In the genomic region with DNA sequence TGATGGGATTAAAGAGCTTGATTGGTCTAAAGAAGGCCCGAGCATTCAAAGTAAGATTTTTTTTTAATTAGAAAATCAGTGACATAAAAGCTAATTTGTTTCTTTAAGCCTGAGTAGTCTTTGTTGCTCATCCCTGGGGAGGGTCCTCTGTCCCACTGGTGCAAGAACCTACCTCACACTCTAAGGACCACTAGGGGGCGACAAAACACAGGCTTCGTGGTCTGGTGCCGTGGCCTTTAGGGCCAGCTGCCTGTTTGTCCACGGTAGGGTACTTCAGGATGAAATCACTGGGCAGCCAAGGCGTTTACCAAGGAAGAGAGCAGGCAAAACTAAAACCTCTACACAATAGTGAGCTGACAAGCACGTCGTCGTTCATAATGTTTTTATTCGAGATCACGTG, we compare ENCODE assay signal across 9 mouse cellular contexts. TPM values are rescaled to one million over a fixed set of nuclear protein-coding genes. Genes with fewer than 3 reads are reported as not detected.
DNase-seq lines count a peak whose midpoint lies in the region; ATAC-seq and TF ChIP-seq lines count a peak whose summit lies in the region.
"Had no signal": no experiment of that assay in that cellular context is flagged by ENCODE, and none has a peak within 500 bp of the region (broad histone marks: within the 10 kb centered on the region; RNA-seq: fewer than 3 reads in every experiment).

No protein-coding gene starts in this region.

- no peak overlapping the region for H3K4me2 ChIP-seq in kidney, embryonic 16.5 days (replicated peaks; ENCODE audit: low read depth, low read length)
- no peak overlapping the region for H3K4me2 ChIP-seq in neural tube, embryonic 12.5 days (replicated peaks)
- no peak overlapping the region for H3K4me2 ChIP-seq in stomach, postnatal 0 days (replicated peaks; ENCODE audit: low read depth)

- peak; percentile 82 for ATAC-seq in kidney, embryonic 16.5 days (ENCODE audit: low FRiP score, low TSS enrichment)
- peak; percentile 90 for ATAC-seq in neural tube, embryonic 12.5 days (ENCODE audit: low FRiP score, low read depth)
- peak; percentile 71; the same call in 1 of the 2 replicates for ATAC-seq in stomach, postnatal 0 days (ENCODE audit: low FRiP score, low TSS enrichment)

- no peaks in the 10 kb centered on the region for H3K9me3 ChIP-seq in embryonic facial prominence, embryonic 10.5 days
- H3K9me3 ChIP-seq in heart, embryonic 10.5 days = no peaks in the 10 kb centered on the region
- H3K9me3 ChIP-seq in kidney, embryonic 16.5 days (ENCODE audit: low read length) = no peaks in the 10 kb centered on the region
- no peaks in the 10 kb centered on the region for H3K9me3 ChIP-seq in neural tube, embryonic 12.5 days
- H3K9me3 ChIP-seq in stomach, postnatal 0 days (ENCODE audit: control insufficient read depth, low read length) = no peaks in the 10 kb centered on the region

- H3K27ac ChIP-seq in embryonic facial prominence, embryonic 10.5 days (replicated peaks) = no peak overlapping the region
- no peak overlapping the region for H3K27ac ChIP-seq in heart, embryonic 10.5 days
- H3K27ac ChIP-seq in kidney, embryonic 16.5 days (ENCODE audit: low read length) = no peak overlapping the region
- no peak overlapping the region for H3K27ac ChIP-seq in liver, adult 2 months (replicated peaks; ENCODE audit: insufficient read depth, low read depth, low read length)
- H3K27ac ChIP-seq in neural tube, embryonic 12.5 days = no peak overlapping the region
- no peak overlapping the region for H3K27ac ChIP-seq in stomach, postnatal 0 days (replicated peaks)

- H3K4me3 ChIP-seq in embryonic facial prominence, embryonic 10.5 days = no peak overlapping the region
- no peak overlapping the region for H3K4me3 ChIP-seq in heart, embryonic 10.5 days
- no peak overlapping the region for H3K4me3 ChIP-seq in kidney, embryonic 16.5 days (ENCODE audit: low read length)
- no peak overlapping the region for H3K4me3 ChIP-seq in liver, adult 2 months (ENCODE audit: insufficient read depth, low read depth, low read length)
- no peak overlapping the region for H3K4me3 ChIP-seq in neural tube, embryonic 12.5 days
- H3K4me3 ChIP-seq in stomach, postnatal 0 days (ENCODE audit: low read depth, low read length) = no peak overlapping the region
- H3K4me3 ChIP-seq: erythroblast, embryonic 14.5 days had no signal

- DNase-seq in CD4-positive helper T cell, adult 2 months (ENCODE audit: low read depth, low spot score) = peak; percentile 71
- peak; percentile 75 for DNase-seq in adrenal gland, postnatal 25 days
- peak; percentile 84 for DNase-seq in embryonic facial prominence, embryonic 10.5 days (ENCODE audit: low spot score)
- DNase-seq in heart, embryonic 10.5 days (ENCODE audit: low spot score) = peak; percentile 87
- DNase-seq in liver, adult 2 months (ENCODE audit: extremely low read depth, low read depth, low spot score) = peak; percentile 49
- peak; percentile 70 for DNase-seq in stomach, postnatal 0 days (ENCODE audit: low spot score)

- peak; percentile 97 for TF ChIP-seq CTCF in liver, adult 2 months (IDR thresholded peaks at IDR 0.05; ENCODE audit: low read depth, low read length)
- peak; percentile 96 for TF ChIP-seq CTCF in stomach, postnatal 0 days (IDR thresholded peaks at IDR 0.05; ENCODE audit: low read depth)

- no peaks in the 10 kb centered on the region for H3K36me3 ChIP-seq in embryonic facial prominence, embryonic 10.5 days (replicated peaks)
- H3K36me3 ChIP-seq in heart, embryonic 10.5 days = peaks cover 30% of the 10 kb centered on the region
- no peaks in the 10 kb centered on the region for H3K36me3 ChIP-seq in kidney, embryonic 16.5 days (ENCODE audit: insufficient read depth, low read length)
- no peaks in the 10 kb centered on the region for H3K36me3 ChIP-seq in liver, adult 2 months (ENCODE audit: control insufficient read depth, insufficient read depth, low read length)
- no peaks in the 10 kb centered on the region for H3K36me3 ChIP-seq in neural tube, embryonic 12.5 days
- no peaks in the 10 kb centered on the region for H3K36me3 ChIP-seq in stomach, postnatal 0 days (ENCODE audit: control insufficient read depth, insufficient read depth, low read length)

- 0 out of 2 replicates have a peak, but pooled peaks cover 1% of the 10 kb centered on the region for H3K4me1 ChIP-seq in embryonic facial prominence, embryonic 10.5 days
- no peaks in the 10 kb centered on the region; the same call in 1 of the 2 replicates for H3K4me1 ChIP-seq in heart, embryonic 10.5 days
- H3K4me1 ChIP-seq in kidney, embryonic 16.5 days (ENCODE audit: insufficient read depth, low read length) = no peaks in the 10 kb centered on the region
- H3K4me1 ChIP-seq in liver, adult 2 months (ENCODE audit: control insufficient read depth, insufficient read depth, low read length) = no peaks in the 10 kb centered on the region
- H3K4me1 ChIP-seq in neural tube, embryonic 12.5 days = no peaks in the 10 kb centered on the region
- H3K4me1 ChIP-seq in stomach, postnatal 0 days (replicated peaks; ENCODE audit: control insufficient read depth, insufficient read depth) = no peaks in the 10 kb centered on the region

- TF ChIP-seq EP300 in stomach, postnatal 0 days (optimal IDR thresholded peaks at IDR 0.05) = no peak

- TF ChIP-seq POLR2A in liver, adult 2 months (IDR thresholded peaks at IDR 0.05; ENCODE audit: extremely low read depth, insufficient read depth, low read length) = no peak

- no peaks in the 10 kb centered on the region for H3K79me2 ChIP-seq in liver, adult 2 months (ENCODE audit: control insufficient read depth, insufficient read depth, low read length)

- 32% methylated on average over 11 of the region's 11 CpGs for WGBS in embryonic facial prominence, embryonic 10.5 days
- 30% methylated on average over 11 of the region's 11 CpGs for WGBS in heart, embryonic 10.5 days
- 30% methylated on average over 11 of the region's 11 CpGs for WGBS in kidney, embryonic 16.5 days
- WGBS in liver, adult 2 months = 26% methylated on average over 11 of the region's 11 CpGs
- 30% methylated on average over 11 of the region's 11 CpGs for WGBS in neural tube, embryonic 12.5 days
- 29% methylated on average over 11 of the region's 11 CpGs for WGBS in stomach, postnatal 0 days

- H3K27me3 ChIP-seq in embryonic facial prominence, embryonic 10.5 days (replicated peaks; ENCODE audit: low read depth, poor library complexity, severe bottlenecking) = no peaks in the 10 kb centered on the region
- H3K27me3 ChIP-seq in heart, embryonic 10.5 days (ENCODE audit: insufficient read depth, poor library complexity, severe bottlenecking) = no peaks in the 10 kb centered on the region
- no peaks in the 10 kb centered on the region for H3K27me3 ChIP-seq in kidney, embryonic 16.5 days (ENCODE audit: insufficient read depth, low read length)
- H3K27me3 ChIP-seq in liver, adult 2 months (ENCODE audit: control insufficient read depth, insufficient read depth, low read length) = no peaks in the 10 kb centered on the region
- no peaks in the 10 kb centered on the region for H3K27me3 ChIP-seq in neural tube, embryonic 12.5 days (replicated peaks)
- no peaks in the 10 kb centered on the region for H3K27me3 ChIP-seq in stomach, postnatal 0 days (ENCODE audit: control insufficient read depth, insufficient read depth, low read length)

- no peak overlapping the region for H3K9ac ChIP-seq in kidney, embryonic 16.5 days (replicated peaks; ENCODE audit: low read length)
- no peak overlapping the region for H3K9ac ChIP-seq in liver, adult 2 months (ENCODE audit: low read depth, low read length)
- no peak overlapping the region for H3K9ac ChIP-seq in neural tube, embryonic 12.5 days
- no peak overlapping the region for H3K9ac ChIP-seq in stomach, postnatal 0 days (ENCODE audit: low read length)

RNA-seq across cellular contexts. Expression of a gene that starts 5.2 kb away (rescaled TPM):
- total RNA-seq in adrenal gland, postnatal 25 days (2021) = 0.24 TPM in 1 of 2 replicates, not detected in the other
- polyA plus RNA-seq in embryonic facial prominence, embryonic 10.5 days (2016; fragmentation: Nextera tagmentation; extraction: Ambion mirVana) = 0.24 and 0.32 TPM in 2 replicates
- polyA plus RNA-seq in heart, embryonic 10.5 days (2016; fragmentation: Nextera tagmentation; extraction: Ambion mirVana) = 0.04 TPM in 1 of 2 replicates, not detected in the other
- 3.8 and 4.5 TPM in 2 replicates for polyA plus RNA-seq in kidney, embryonic 16.5 days (2015; fragmentation: Nextera tagmentation; extraction: Ambion mirVana)
- total RNA-seq in liver, adult 2 months (2014; rRNA removed) = not detected in 2 replicates
- 0.05 and 0.09 TPM in 2 replicates for polyA plus RNA-seq in liver, adult 2 months (2012; rRNA removed)
- 1.0 TPM in 2 replicates for polyA plus RNA-seq in neural tube, embryonic 12.5 days (2016; fragmentation: Nextera tagmentation; extraction: Ambion mirVana)
- polyA plus RNA-seq in stomach, postnatal 0 days (2015; fragmentation: Nextera tagmentation; extraction: Ambion mirVana) = 8.7 and 10.6 TPM in 2 replicates
- polyA plus RNA-seq: erythroblast, embryonic 14.5 days had no signal

RNA-seq across cellular contexts. Expression of a gene that starts 30.2 kb away (rescaled TPM):
- total RNA-seq in adrenal gland, postnatal 25 days (2021) = 24.7 and 28.6 TPM in 2 replicates
- polyA plus RNA-seq in embryonic facial prominence, embryonic 10.5 days (2016; fragmentation: Nextera tagmentation; extraction: Ambion mirVana) = 1.5 and 1.7 TPM in 2 replicates
- polyA plus RNA-seq in heart, embryonic 10.5 days (2016; fragmentation: Nextera tagmentation; extraction: Ambion mirVana) = 465 and 713 TPM in 2 replicates
- polyA plus RNA-seq in kidney, embryonic 16.5 days (2015; fragmentation: Nextera tagmentation; extraction: Ambion mirVana) = 5.3 and 9.4 TPM in 2 replicates
- 0.55 and 0.60 TPM in 2 replicates for total RNA-seq in liver, adult 2 months (2014; rRNA removed)
- polyA plus RNA-seq in liver, adult 2 months (2012; rRNA removed) = 0.36 TPM in 1 of 2 replicates, not detected in the other
- 2.5 and 4.6 TPM in 2 replicates for polyA plus RNA-seq in neural tube, embryonic 12.5 days (2016; fragmentation: Nextera tagmentation; extraction: Ambion mirVana)
- polyA plus RNA-seq in stomach, postnatal 0 days (2015; fragmentation: Nextera tagmentation; extraction: Ambion mirVana) = 32.1 and 35.6 TPM in 2 replicates
- polyA plus RNA-seq: erythroblast, embryonic 14.5 days had no signal

RNA-seq across cellular contexts. Expression of a gene that starts 38.3 kb away (rescaled TPM):
- 3.0 and 3.6 TPM in 2 replicates for total RNA-seq in adrenal gland, postnatal 25 days (2021)
- 0.80 and 0.85 TPM in 2 replicates for polyA plus RNA-seq in embryonic facial prominence, embryonic 10.5 days (2016; fragmentation: Nextera tagmentation; extraction: Ambion mirVana)
- polyA plus RNA-seq in heart, embryonic 10.5 days (2016; fragmentation: Nextera tagmentation; extraction: Ambion mirVana) = 1.3 TPM in 2 replicates
- 0.94 and 1.0 TPM in 2 replicates for polyA plus RNA-seq in kidney, embryonic 16.5 days (2015; fragmentation: Nextera tagmentation; extraction: Ambion mirVana)
- total RNA-seq in liver, adult 2 months (2014; rRNA removed) = 0.07 and 0.09 TPM in 2 replicates
- not detected in 2 replicates for polyA plus RNA-seq in liver, adult 2 months (2012; rRNA removed)
- polyA plus RNA-seq in neural tube, embryonic 12.5 days (2016; fragmentation: Nextera tagmentation; extraction: Ambion mirVana) = 1.6 and 1.7 TPM in 2 replicates
- polyA plus RNA-seq in stomach, postnatal 0 days (2015; fragmentation: Nextera tagmentation; extraction: Ambion mirVana) = 1.1 and 1.4 TPM in 2 replicates
- polyA plus RNA-seq: erythroblast, embryonic 14.5 days had no signal

Comparison
In these comparisons a context has a peak if more than half of its experiments do, and no peak if none do; other contexts are left out.
1. RNA of a gene that starts 30.2 kb away (polyA plus RNA-seq): 465 to 713 TPM in heart, embryonic 10.5 days; 32.1 to 35.6 TPM in stomach, postnatal 0 days, 5.3 to 9.4 TPM in kidney, embryonic 16.5 days, 2.5 to 4.6 TPM in neural tube, embryonic 12.5 days, 1.5 to 1.7 TPM in embryonic facial prominence, embryonic 10.5 days and 0.36 TPM in liver, adult 2 months; every median in the first group is over 10 times any median in the second.
2. Peak in every context shown above with its lines, with median percentiles within 50 percentile points of each other: DNase-seq and ATAC-seq.